Mouse (Mus musculus): ENCODE measurements around the gene Rela.

Gene Rela

DNA sequence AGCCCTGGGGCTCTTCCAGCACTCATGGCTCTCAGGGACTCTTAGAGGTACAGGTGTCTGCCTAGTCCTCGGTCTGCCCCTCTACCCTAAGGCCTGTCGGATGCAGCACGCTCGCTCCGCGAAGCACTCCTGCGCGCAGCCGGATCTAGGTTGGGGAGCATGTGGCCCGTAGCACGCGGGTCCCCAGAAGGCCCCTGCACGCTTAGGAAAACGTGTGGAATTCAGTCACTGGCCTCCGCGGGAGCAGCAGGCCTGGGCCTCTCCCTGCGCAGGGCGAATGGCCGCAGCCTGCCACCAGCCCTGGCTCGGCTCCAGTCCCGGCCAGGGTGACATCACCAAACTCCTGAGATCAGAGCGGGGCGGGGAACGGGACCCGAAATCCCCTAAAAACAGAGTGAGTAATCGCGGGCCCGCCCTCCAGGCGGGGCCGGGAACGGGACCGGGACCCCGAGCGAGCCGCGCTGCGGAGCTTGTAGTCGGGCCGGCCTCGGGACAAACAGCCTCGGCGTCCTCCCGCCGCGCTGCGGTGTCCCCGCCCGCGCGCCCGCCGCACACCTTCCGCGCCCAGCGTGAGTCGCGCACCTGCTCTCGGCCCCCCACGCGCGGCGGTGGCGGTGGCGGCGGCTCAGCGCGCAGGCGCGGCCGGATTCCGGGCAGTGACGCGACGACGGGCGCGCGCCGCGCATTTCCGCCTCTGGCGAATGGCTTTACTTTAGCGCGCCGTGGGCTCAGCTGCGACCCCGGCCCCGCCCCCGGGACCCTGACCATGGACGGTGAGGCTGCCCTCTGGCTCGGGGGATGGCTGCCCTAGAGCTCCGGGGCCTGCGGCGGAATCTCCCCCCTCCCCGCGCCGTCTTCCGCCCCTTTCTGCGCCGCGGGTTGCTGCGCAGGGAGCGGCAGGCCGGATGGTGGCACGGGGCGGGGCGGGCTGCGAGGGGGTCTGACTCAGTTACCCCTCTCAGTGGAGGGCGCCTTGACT, at the start of gene Rela:
Gene Rela, plus strand, starts transcription at position 415 of the 979 bp plus-strand sequence.
- DNase-seq (ENCODE audit: low read depth in 2 of 2, low spot score in 2 of 2) = peak; percentile 78 to 83

DNA sequence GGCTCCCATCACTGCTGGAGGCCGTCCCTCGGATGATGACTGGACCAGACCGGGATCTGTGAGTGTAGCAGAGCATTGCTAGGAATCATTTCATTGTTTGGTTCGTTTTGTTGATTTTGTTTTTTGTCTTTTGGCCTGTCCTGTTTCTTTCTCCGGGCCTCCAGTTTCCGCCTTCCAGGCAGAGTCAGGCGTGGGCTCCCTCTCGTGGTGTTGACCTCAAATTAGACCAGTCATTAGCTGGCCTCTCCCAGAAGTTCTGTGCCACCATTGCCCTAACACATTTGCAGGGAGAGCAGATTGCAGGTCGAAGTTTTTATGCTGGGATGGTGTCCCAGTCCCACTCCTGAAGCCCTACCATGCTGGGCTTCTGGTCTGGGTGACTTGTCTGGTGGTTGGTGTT, 48.1 kb upstream of the Rela start:
- DNase-seq (ENCODE audit: low read depth in 2 of 2, low spot score in 2 of 2) = no peak

DNA sequence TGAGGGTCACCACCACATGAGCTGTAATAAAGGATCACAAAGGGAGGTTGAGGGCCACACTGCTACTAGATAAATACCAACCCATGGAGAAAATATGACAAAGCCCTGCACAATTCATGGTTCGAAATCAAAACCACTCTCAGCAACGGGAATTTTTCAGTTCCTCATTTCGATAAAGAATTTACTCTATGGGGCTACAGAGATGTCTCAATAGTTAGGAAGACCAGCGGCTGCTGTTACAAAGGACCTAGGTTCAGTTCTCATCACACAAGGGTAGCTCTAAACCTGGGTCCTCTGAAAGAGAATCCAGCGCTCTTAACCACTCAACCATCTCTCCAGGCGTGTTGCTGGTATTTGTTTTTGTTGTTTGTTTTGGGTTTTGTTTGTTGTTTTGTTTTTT, 45.4 kb upstream of the Rela start:
- DNase-seq (ENCODE audit: low read depth in 2 of 2, low spot score in 2 of 2) = no peak

DNA sequence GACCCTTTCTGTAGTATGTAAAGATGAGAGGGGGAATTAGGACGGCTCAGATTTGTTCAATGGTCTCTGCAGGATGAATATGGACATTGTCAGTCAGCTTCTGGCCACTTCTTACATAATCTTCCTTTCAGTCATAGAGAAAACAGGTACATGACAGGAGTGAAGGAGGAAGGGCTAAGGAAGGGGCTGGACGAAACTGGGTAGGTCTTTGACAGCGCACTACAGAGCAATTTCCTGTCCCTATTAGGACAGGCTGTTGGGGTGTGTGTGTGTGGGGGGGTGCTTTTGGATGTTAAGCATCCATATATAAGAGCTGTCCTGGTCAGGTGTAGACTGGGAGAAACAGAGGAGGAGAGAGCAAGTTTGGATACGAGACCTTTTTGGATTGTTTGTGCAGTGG, 38.1 kb upstream of the Rela start:
- no peak for DNase-seq (ENCODE audit: low read depth in 2 of 2, low spot score in 2 of 2)

DNA sequence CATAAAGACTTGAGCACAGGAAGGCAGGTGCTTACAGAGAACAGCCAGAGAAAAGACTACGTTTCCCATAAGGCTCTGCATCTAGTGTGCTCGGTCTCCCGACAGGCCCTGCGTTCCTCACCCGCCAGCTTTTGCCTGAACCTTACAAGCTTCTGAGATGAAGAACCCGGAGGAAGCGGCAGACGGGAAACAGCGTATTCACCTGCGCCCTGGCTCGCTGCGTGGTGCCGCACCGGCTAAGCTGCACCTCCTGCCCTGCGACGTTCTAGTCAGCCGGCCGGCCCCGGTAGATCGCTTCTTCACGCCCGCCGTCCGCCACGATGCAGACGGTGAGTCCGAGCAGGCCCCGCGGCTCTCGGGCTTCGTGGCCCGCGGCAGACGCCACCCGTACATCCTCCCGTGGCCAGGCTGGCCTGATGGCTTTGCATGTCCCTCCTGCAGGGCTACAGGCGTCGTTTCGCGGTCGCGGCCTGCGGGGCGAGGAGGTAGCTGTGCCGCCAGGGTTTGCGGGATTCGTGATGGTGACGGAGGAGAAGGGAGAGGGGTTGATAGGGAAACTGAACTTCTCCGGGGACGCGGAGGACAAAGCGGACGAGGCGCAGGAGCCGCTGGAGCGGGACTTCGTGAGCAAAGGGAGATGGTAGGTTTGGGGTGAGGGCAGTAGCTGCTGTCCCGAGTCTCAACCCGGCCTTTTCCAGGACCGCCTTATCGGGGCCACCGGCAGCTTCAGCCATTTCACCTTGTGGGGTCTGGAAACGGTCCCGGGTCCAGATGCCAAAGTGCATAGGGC, 35.3 kb upstream of the Rela start, which contains the start of gene Rnaseh2c:
Gene Rnaseh2c, plus strand, starts transcription at position 122 of the 790 bp plus-strand sequence.
- DNase-seq (ENCODE audit: low read depth in 2 of 2, low spot score in 2 of 2) = peak; percentile 79 to 82

DNA sequence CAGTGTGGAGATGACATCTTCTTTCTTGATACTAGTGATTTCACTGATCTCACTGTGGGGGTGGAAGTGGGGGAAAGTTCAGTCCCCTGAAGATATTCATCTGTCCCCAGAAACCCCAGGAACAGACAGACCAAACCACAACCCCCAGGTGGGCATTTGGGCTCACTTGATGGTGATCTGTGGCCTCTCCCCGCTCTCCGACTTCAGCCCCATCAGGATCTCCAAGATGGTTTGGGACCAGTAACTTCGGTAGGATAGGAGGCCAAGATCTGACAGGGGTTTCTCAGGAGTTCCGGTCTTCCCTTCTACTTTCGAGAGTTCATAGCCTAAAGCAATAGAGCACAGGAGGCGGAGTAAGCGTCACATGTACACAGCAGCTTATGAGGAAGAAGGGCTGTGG, 33.6 kb upstream of the Rela start:
- no peak for DNase-seq (ENCODE audit: low read depth in 2 of 2, low spot score in 2 of 2)

DNA sequence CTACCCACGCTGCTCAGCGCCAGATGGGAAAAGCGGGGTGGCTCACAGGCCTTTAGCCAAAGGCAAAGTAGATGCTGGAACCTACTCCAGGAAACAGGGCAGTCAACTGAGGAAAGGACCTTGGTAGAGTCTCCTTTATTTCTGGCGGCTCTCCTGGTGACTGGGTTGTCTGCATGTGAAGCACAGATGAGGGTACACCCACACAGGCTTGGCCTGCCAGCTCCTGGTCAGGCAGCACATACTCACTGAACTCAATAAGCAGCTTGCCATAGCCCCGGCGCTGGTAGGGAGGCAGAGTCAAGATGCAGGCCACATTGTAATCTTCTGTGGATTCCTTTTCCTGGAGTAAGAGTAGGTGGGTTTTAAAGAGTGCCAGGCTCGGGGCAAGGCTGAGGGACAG, 32.2 kb upstream of the Rela start:
- no peak for DNase-seq (ENCODE audit: low read depth in 2 of 2, low spot score in 2 of 2)

DNA sequence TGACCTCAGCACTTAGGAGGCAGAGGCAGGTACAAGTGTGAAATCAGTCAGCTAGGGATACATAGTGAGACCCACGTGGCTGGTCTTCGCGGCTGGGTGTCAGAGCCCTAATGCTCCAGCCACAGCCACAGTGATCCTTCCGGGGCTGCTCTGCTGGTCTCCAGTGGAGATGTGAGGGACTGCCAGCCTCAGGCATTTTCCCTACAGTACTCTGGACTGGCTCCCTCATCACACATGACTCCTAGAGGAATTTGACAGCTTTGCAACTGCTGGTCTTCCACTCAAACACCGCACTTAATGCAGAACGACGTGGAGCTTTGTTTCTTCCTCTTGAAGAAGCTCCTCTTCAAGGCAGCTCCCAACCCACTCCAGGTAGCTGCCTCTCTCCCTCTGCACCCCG, 31.1 kb upstream of the Rela start:
- no peak for DNase-seq (ENCODE audit: low read depth in 2 of 2, low spot score in 2 of 2)

DNA sequence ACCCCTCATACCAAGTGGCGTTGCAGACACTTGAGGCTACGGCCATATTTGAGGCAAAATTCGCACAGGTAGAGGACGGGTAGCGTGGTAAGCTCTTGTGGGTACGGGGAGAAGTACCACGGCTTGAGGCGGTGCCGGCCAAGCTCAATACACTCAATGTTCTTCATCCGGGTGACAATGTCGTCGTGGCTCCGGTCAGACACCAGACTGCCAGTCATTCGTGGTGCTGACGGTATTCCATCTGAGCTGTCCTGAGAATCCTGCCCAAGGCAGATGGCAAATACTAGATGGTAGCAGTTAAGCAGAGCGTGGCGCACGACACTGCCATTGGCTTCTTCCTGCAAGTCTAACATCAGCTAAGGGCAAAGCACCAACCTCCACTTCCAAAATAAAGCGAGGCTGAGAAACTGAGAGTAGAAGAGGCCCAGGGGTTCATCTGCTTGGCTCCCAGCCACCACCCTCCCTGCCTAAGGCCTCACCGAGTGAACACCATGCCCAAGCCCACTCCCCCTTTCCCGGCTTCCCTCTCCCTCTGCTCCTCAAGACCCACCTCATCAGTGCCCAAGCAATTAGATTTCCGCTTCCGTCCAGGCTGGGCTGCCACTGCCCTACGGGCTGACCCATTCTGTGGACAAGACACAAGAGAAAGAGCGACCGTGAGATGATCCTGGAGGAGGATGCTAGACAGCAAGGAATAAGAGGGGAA, 29.4 kb upstream of the Rela start:
- DNase-seq (ENCODE audit: low read depth in 2 of 2, low spot score in 2 of 2) = no peak

DNA sequence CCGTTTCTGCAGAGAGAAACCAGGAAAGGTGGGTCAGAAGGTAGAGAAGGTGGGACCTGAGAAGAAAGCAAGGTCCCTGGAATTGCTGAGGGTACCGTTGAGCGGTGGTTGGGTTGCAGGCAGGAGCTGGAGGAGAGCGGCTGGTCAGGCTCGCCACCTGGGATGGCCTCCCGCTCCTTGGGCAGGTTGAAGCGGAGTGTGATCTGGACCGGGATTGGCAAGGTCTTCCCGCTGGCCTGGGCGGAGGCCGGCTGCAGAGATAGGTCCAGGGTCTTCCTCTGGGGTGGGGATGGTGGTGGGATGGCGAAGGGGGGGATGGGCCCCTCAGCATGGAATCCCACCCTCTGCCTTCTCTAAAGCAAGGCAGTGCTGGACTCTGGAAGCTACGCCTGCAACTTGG, 28.6 kb upstream of the Rela start:
- no peak for DNase-seq (ENCODE audit: low read depth in 2 of 2, low spot score in 2 of 2)

DNA sequence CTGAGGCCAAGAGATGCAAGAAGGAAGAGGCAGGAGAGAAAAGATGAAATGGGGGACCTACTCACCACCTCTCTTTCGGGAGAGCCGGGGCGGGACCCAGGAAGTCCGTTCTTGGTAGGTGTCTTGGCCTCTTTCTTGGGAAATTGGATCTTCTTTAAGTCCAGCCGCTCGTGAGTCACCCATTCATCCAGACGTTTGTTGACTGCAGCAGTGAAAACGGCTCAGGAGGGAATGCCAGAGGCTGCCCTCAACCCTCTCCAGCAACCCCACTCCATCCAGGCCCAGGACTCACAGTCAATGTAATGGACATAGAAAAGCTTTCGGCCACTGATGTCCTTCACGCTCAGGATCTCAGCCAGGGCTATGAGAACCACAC, 28.1 kb upstream of the Rela start:
- no peak for DNase-seq (ENCODE audit: low read depth in 2 of 2, low spot score in 2 of 2)

DNA sequence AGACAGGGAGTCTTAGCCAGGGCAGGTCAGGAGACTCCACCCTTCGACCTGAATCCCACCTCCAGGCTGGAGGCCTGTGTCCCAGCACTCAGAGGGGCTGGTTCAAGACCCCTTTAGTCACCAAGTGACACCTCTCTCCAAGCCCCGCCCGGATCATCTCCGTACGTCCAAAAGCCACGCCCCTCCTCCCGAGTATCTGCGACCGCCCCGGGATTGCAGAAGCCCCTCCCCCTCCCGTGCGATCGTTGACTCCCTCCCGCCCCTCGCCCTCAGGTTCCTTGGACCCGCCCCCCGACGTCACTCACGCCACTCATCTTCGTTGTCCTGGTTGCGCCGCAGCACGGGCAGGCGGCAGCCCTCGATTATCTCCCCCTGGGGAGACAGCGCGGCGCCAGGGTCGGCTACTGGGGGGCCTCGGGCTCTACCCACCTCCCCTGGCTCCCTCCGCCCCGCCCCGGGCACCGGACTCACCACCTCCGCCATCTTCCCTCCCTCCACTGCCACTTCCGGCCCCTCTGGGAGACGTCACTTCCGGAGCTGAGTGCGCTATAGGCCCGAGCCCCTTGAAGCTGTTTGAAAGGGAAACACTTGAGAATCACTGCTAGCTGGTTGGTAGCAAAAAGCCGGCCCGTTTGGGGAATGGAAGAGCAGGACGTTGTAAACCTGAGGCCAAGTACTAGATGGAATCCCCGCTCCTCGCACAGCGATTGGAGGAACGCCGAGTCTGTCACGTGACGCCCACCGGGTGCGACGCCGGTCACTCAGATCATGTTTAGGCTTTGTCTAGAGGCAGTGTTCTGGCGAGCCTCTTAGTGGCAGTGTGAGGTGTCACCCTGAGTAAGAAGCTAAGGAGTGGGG, 27.5 kb upstream of the Rela start, which contains the start of gene Kat5:
Gene Kat5, minus strand, starts transcription at position 691 of the 858 bp plus-strand sequence.
- DNase-seq (ENCODE audit: low read depth in 2 of 2, low spot score in 2 of 2) = peak; percentile 87 to 91

DNA sequence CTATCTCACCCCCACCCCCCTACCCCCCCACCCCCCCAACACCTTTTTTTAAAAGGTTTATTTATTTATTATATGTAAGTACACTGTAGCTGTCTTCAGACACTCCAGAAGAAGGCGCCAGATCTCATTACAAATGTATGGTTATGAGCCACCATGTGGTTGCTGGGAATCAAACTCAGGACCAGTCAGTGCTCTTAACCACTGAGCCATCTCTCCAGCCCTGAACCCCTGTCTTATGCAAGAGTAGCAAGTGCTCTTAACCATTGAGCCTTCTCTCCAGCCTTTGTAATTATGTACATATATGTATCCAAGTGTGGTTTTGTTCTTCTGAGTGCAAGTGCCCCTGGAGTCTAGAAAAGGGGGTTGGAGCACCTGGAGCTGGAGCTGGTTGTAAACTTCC, 25.3 kb upstream of the Rela start:
- peak in 1 of 2 experiments; percentile 30 for DNase-seq (ENCODE audit: low read depth in 2 of 2, low spot score in 2 of 2)

DNA sequence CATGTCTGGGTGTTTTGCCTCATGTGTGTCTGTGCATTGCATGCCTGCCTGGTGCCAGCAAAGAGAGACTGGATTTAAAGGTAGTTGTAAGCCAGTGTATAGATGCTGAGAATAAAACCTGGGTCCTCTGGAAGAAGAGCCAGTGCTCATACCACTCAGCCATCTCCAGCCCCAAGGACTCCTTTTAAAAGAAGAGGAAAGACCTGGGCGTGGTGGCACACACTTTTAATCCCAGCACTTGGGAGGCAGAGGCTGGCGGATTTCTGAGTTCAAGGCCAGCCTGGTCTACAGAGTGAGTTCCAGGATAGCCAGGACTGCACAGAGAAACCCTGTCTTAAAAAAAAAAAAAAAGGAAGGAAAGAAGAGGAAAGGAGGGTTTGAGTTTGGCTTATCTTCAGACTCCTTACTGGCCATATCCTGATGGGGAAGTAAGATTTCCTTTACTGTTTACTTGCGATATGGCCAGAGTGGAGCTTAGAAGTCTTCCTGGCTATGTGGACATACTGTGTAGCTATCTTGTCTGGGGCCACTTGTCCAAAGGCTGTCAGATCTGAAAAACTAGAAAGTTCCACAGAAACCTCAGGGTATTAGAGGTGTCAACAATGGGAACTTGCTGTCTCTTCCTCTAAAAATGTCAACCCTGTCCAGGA, 24.4 kb upstream of the Rela start:
- DNase-seq (ENCODE audit: low read depth in 2 of 2, low spot score in 2 of 2) = no peak

DNA sequence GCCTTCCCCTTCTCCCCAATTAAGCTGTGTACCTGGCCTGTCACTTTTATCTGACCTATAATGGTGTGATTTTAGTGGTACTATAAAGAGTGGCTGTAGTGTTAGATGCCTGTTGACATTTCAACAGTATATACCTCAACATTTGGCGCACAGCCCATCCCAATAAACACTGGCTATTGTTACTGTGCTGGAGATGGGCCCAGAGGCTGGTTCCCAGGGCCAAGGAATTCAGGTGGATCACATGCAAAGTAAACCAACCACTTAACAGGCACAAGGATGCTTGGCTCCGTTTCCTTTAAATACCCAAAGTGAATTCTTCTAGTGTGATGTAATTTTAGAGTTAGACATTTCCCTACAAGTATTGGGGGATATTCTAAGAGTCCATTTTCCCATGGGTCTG, 22.3 kb upstream of the Rela start:
- DNase-seq (ENCODE audit: low read depth in 2 of 2, low spot score in 2 of 2) = no peak

DNA sequence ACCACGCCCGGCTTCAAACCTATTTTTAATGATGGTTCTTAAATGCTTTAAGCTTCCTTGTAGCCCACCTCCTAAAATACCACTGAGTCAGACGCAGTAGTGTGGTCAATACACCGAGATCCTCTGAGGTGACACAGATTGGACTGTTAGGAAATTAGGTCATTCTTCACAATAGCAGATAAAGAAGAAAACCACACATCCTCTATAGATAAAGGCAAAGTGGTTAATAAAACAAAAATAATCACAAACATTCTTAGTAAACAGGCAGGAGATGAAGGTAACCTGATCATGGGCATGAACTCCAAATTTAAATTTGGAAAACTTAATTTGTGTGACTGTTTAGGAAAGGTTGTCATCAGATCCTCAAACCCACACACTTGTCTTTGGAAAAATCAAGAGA, 17.3 kb upstream of the Rela start:
- DNase-seq (ENCODE audit: low read depth in 2 of 2, low spot score in 2 of 2) = no peak

DNA sequence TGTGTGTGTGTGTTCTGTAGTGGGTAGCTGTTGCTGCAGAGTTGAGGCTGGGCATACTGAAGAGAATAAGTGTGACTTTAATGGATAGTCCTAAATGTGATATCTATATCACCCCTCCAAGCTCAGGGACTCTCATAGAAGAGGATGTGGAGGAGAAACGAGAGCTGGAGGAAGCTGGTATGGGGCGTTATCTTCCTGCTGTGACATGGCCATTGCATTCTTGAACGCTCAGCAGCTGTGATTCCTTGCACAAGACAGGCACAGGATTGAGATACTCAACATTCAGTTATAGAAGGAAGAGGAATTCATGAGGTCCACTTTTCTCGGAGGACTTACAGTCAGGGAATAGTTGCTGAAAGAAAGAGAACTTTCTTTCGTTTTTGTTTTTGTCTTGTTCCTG, 15.4 kb upstream of the Rela start:
- DNase-seq (ENCODE audit: low read depth in 2 of 2, low spot score in 2 of 2) = no peak

DNA sequence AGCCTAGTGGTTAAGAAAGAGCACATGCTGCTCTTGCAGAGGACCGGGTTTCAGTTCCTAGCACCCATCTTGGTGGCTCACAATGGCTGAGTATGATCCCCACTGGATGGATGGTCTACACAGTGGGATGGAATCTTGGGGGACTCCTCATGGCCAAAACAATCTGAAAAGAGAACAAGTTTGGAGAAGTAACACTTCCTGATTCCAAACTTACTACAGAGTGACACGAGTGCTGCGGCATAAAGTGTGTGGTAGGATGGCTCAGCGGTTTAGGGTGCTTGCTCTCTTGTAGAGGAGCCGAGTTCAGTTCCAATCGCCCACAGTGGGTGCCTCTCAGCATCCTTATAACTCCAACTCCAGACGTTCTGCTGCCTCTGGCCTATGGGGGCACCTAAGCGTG, 12.0 kb upstream of the Rela start:
- DNase-seq (ENCODE audit: low read depth in 2 of 2, low spot score in 2 of 2) = no peak

DNA sequence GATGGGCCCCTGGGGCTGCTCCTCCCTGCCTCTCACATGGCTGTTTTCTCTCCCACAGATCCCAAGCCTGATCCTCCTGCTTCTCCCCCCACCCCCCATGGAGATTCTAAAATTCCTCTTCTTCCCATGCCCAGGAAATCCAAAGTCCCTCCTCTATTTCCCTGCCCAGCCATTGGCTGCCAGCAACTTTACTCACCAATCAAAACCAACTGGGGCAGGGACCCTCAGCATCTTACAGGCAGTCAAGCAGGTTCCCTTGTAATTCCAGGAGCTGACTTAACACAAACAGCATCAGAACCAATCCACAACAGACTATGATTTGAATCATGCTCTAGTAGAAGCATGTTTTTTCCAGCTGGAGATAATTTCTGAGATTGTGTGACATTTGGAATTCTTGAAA, 7.4 kb upstream of the Rela start:
- no peak for DNase-seq (ENCODE audit: low read depth in 2 of 2, low spot score in 2 of 2)

DNA sequence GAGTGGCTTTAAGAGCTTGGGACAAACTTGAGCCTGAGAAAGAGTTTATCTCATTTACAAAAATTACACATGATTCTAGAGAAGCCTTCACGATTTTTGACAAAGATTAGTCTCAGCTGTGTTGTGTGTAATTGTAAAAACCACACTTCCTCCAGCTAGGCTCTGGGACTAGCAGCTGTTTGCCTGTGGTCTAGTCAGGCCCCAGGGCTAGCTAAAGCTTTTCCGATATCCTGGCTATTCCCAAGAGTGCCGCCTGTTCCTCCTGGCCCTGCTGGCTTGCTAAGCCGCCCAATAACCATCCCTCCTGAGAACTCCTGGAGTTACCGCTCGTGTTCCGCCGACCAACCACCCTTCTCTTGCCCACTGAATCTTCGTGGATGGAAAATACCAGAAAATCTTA, 5.2 kb upstream of the Rela start:
- DNase-seq (ENCODE audit: low read depth in 2 of 2, low spot score in 2 of 2) = no peak
